Mouse (Mus musculus): ENCODE results near the gene Cstl1. TPM values are rescaled to one million over a fixed set of nuclear protein-coding genes. Genes with fewer than 3 reads are reported as not detected.

Cstl1 gene
- polyA plus RNA-seq, 1 experiment: not detected

DNA sequence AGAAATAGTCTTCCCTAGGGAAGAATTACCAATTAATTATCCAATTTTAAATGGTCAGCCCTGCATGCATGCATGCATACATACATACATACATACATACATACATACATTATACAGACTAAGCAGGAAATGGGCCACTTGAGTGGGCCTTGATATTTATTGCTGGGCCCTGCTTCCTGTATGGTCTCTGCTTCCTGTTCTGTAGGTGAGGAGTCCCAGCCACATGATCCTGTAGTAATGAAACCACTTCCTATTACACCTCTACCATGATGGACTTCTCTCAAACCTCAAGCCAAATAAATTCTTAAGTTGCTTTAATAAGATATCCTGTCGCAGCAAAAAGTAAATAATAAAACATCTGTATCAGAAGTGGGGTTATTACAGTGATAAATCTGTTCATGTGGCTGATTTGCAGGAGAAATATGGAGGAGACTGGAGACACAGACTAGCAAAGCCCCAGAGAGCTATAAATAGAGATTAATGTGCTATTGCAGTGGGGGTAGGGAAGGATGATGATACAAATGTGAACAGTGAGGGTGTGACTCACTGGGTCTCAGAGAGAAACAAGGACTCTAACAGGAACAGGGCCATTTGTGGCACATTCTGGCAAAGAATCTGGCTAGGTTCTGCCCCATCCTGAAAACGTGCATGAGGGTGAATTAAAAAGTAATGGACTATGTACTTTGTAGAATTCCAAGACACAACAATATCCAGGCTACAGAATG lies 30.7 kb upstream of the Cstl1 start:
- TF ChIP-seq POLR2A (IDR thresholded peaks at IDR 0.05; ENCODE audit: insufficient read depth, low read length) (no peak), EP300 (IDR thresholded peaks at IDR 0.05; ENCODE audit: insufficient read depth, low read depth, low read length) (no peak), CTCF (IDR thresholded peaks at IDR 0.05; ENCODE audit: low read depth, low read length) (no peak)
- H3K9me3 ChIP-seq (replicated peaks; ENCODE audit: control insufficient read depth, insufficient read depth, low read length, poor library complexity, severe bottlenecking): no peaks in the 10 kb centered on the region
- no peak overlapping the region for H3K27ac ChIP-seq (ENCODE audit: insufficient read depth, low read length)

DNA sequence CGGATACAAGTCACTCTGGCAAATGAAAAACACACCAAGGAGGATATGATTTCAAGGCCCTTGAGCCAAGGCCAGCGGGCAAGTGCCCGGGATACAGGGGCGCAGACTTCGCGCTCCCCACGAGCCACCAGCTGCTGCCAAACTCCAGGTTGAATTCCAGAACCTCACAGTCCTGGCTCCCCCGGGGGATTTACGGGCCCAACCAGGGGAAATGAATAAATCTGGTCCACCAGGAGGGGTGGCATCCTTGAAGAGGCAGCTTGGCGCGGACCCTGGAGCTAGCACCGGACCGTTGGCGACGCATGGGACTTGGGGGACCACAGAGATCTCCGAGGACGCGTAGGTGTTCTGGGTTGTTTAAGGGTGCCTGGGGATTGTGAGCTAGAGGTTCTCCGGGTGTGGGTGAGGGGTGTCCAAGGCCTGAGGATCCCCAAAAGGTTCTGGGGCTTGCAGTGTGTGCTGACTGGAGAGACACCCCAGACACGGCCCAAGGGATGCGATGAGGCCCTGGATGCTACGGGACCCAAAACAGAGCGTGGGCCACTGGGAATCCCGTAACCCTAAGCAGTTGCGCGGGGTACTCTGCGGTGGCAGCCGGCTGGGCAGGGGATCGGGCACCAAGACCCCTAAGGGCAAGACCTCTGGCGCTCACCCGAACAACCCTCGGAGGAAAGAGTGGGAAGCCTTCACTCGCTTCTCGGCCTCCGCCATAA lies 18.4 kb upstream of the Cstl1 start:
- no peak overlapping the region for H3K27ac ChIP-seq (ENCODE audit: insufficient read depth, low read length)
- peak overlapping the region; percentile 89 for H3K4me3 ChIP-seq (ENCODE audit: low read depth, low read length)
- H3K9ac ChIP-seq (ENCODE audit: low read depth, poor library complexity, severe bottlenecking): peak overlapping the region; percentile 48
- no peaks in the 10 kb centered on the region for H3K4me1 ChIP-seq (ENCODE audit: control insufficient read depth, insufficient read depth, low read length)
- no peaks in the 10 kb centered on the region for H3K27me3 ChIP-seq (ENCODE audit: control insufficient read depth, insufficient read depth, low read length, poor library complexity, severe bottlenecking)
- peaks cover 8% of the 10 kb centered on the region for H3K9me3 ChIP-seq (replicated peaks; ENCODE audit: control insufficient read depth, insufficient read depth, low read length, poor library complexity, severe bottlenecking)
- no peak for TF ChIP-seq POLR2A (IDR thresholded peaks at IDR 0.05; ENCODE audit: insufficient read depth, low read length)
- no peak for TF ChIP-seq EP300 (IDR thresholded peaks at IDR 0.05; ENCODE audit: insufficient read depth, low read depth, low read length)
- TF ChIP-seq CTCF (IDR thresholded peaks at IDR 0.05; ENCODE audit: low read depth, low read length): no peak
- H3K36me3 ChIP-seq (ENCODE audit: control insufficient read depth, insufficient read depth, low read length, poor library complexity, severe bottlenecking): no peaks in the 10 kb centered on the region

More for the DNA sequence above, 30.7 kb upstream of the Cstl1 start:
- no peak overlapping the region for H3K9ac ChIP-seq (ENCODE audit: low read depth, poor library complexity, severe bottlenecking)
- no peaks in the 10 kb centered on the region for H3K4me1 ChIP-seq (ENCODE audit: control insufficient read depth, insufficient read depth, low read length)
- no peaks in the 10 kb centered on the region for H3K27me3 ChIP-seq (ENCODE audit: control insufficient read depth, insufficient read depth, low read length, poor library complexity, severe bottlenecking)
- no peaks in the 10 kb centered on the region for H3K36me3 ChIP-seq (ENCODE audit: control insufficient read depth, insufficient read depth, low read length, poor library complexity, severe bottlenecking)
- H3K4me3 ChIP-seq (ENCODE audit: low read depth, low read length): no peak overlapping the region

DNA sequence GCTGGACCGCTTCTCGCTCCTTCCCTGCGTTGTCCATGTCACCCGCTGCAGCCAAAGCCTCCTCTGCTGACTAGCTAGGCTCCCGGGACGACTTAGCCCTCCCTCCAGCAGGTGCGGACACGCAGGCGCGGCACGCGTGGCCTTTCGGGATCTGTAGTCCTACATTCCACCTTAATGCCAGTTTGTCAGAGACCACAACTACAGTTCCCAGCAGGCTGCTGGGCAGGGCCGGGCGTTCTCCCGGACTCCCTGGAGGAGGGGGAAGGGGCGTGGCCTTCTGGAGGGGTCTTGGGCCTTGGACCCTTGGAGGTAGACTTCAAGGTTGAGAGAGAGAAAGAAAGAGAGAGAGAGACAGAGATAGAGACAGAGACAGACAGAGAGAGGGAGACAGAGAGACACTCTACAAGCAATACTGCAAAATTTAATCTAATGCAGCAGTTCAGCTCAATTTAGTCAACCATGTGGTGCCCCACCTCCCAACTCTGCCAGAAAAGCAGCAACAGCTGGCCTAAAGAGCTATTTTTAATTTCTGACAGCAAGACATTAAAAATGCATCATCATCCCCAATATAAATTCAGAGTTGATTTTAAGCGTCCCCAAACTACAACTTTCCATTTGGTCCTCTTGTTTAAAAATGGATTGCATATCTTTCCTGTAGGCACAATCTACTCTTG lies 17.7 kb upstream of the Cstl1 start, which contains the start of gene Napb:
Gene Napb (minus strand): TSS at position 141 of the 674 bp plus-strand sequence.
- TF ChIP-seq CTCF (IDR thresholded peaks at IDR 0.05; ENCODE audit: low read depth, low read length): no peak
- no peak for TF ChIP-seq EP300 (IDR thresholded peaks at IDR 0.05; ENCODE audit: insufficient read depth, low read depth, low read length)
- TF ChIP-seq POLR2A (IDR thresholded peaks at IDR 0.05; ENCODE audit: insufficient read depth, low read length): peak; percentile 69
- Histone ChIP-seq H3K9me3 (replicated peaks; ENCODE audit: control insufficient read depth, insufficient read depth, low read length, poor library complexity, severe bottlenecking) (peaks cover 8% of the 10 kb centered on the region), H3K36me3 (ENCODE audit: control insufficient read depth, insufficient read depth, low read length, poor library complexity, severe bottlenecking) (no peaks in the 10 kb centered on the region), H3K4me1 (ENCODE audit: control insufficient read depth, insufficient read depth, low read length) (no peaks in the 10 kb centered on the region), H3K9ac (ENCODE audit: low read depth, poor library complexity, severe bottlenecking) (peak within 1 kb of the TSS; percentile 48), H3K27ac (ENCODE audit: insufficient read depth, low read length) (no peak within 1 kb of the TSS), H3K27me3 (ENCODE audit: control insufficient read depth, insufficient read depth, low read length, poor library complexity, severe bottlenecking) (no peaks in the 10 kb centered on the region), H3K4me3 (ENCODE audit: low read depth, low read length) (peak within 1 kb of the TSS; percentile 89)

DNA sequence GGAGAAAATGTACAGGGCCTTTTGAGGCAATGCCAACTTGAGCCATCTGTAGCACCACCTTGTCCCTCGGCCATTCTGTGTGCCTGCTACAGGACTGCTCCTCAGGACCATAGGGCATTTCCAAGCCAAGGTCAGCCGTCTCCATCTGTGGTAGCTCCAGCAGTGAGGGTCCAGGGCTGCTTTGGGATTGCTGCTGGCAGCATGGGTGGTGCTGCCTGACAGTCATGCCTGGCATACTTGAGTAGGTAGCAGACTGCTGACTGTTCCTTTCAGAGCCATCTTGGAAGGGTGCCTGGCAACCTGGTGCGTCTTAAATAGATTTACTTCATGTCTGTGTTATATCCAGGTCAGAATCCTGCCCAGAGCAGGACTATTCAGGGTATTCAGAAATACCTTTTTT lies 7.2 kb upstream of the Cstl1 start:
- no peaks in the 10 kb centered on the region for H3K27me3 ChIP-seq (ENCODE audit: control insufficient read depth, insufficient read depth, low read length, poor library complexity, severe bottlenecking)
- H3K27ac ChIP-seq (ENCODE audit: insufficient read depth, low read length): no peak overlapping the region
- H3K9me3 ChIP-seq (replicated peaks; ENCODE audit: control insufficient read depth, insufficient read depth, low read length, poor library complexity, severe bottlenecking): no peaks in the 10 kb centered on the region
- no peaks in the 10 kb centered on the region for H3K4me1 ChIP-seq (ENCODE audit: control insufficient read depth, insufficient read depth, low read length)
- H3K9ac ChIP-seq (ENCODE audit: low read depth, poor library complexity, severe bottlenecking): no peak overlapping the region
- no peak overlapping the region for H3K4me3 ChIP-seq (ENCODE audit: low read depth, low read length)
- H3K36me3 ChIP-seq (ENCODE audit: control insufficient read depth, insufficient read depth, low read length, poor library complexity, severe bottlenecking): no peaks in the 10 kb centered on the region
- no peak for TF ChIP-seq EP300 (IDR thresholded peaks at IDR 0.05; ENCODE audit: insufficient read depth, low read depth, low read length)
- TF ChIP-seq CTCF (IDR thresholded peaks at IDR 0.05; ENCODE audit: low read depth, low read length): no peak
- no peak for TF ChIP-seq POLR2A (IDR thresholded peaks at IDR 0.05; ENCODE audit: insufficient read depth, low read length)

DNA sequence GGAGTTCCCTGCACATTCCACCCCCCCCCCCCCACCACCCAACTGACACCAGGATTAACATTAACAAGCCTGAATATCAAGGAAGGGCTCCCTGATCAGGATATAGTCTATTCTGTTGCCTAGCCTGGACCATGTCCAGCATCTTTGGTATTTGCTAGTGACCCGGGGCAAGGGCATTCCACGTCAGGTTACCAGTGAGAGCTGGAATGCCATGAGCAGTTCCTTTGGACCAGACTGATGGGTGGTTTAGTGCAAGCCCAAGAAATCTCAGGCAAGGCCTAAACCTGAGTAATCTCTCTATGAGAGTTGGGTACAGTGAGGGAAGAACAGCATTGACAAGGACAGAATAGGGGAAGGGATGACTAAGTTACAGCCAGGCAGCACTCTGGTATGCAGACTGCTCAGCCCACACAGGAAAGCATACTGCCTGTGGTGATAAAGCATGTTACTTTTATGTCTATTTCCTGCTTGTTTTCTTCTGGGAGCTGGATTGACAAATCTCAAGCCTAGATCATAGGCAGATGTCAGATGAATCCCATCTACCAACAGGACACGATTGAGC lies 6.2 kb upstream of the Cstl1 start:
- TF ChIP-seq CTCF (IDR thresholded peaks at IDR 0.05; ENCODE audit: low read depth, low read length) (no peak), POLR2A (IDR thresholded peaks at IDR 0.05; ENCODE audit: insufficient read depth, low read length) (no peak), EP300 (IDR thresholded peaks at IDR 0.05; ENCODE audit: insufficient read depth, low read depth, low read length) (no peak)
- H3K27me3 ChIP-seq (ENCODE audit: control insufficient read depth, insufficient read depth, low read length, poor library complexity, severe bottlenecking): no peaks in the 10 kb centered on the region
- H3K36me3 ChIP-seq (ENCODE audit: control insufficient read depth, insufficient read depth, low read length, poor library complexity, severe bottlenecking): no peaks in the 10 kb centered on the region
- no peaks in the 10 kb centered on the region for H3K4me1 ChIP-seq (ENCODE audit: control insufficient read depth, insufficient read depth, low read length)
- no peaks in the 10 kb centered on the region for H3K9me3 ChIP-seq (replicated peaks; ENCODE audit: control insufficient read depth, insufficient read depth, low read length, poor library complexity, severe bottlenecking)
- H3K9ac ChIP-seq (ENCODE audit: low read depth, poor library complexity, severe bottlenecking): no peak overlapping the region
- H3K27ac ChIP-seq (ENCODE audit: insufficient read depth, low read length): no peak overlapping the region
- H3K4me3 ChIP-seq (ENCODE audit: low read depth, low read length): no peak overlapping the region

Measured in ES-Bruce4 (cell line).